Comparison of ENCODE assay signal across 25 mouse cellular contexts in genomic region chr4:138341393-138341792, GRCm38 (mm10). TPM values are rescaled to one million over a fixed set of nuclear protein-coding genes. Genes with fewer than 3 reads are reported as not detected.
DNase-seq lines count a peak whose midpoint lies in the region; ATAC-seq lines count a peak whose summit lies in the region.
"Had no signal": no experiment of that assay in that cellular context is flagged by ENCODE, and none has a peak within 500 bp of the region (broad histone marks: within the 10 kb centered on the region; RNA-seq: fewer than 3 reads in every experiment).

No protein-coding gene starts in this region.

- WGBS in hindbrain, embryonic 16.5 days: 62% methylated on average over 8 of the region's 8 CpGs
- 69% methylated on average over 8 of the region's 8 CpGs for WGBS in hindbrain, embryonic 11.5 days
- 67% methylated on average over 8 of the region's 8 CpGs for WGBS in midbrain, embryonic 11.5 days
- 72% methylated on average over 8 of the region's 8 CpGs for WGBS in midbrain, embryonic 16.5 days

- no peak for ATAC-seq in hindbrain, embryonic 16.5 days
- ATAC-seq in hindbrain, embryonic 11.5 days (ENCODE audit: low FRiP score): no peak
- no peak for ATAC-seq in midbrain, embryonic 11.5 days (ENCODE audit: low FRiP score)
- no peak for ATAC-seq in midbrain, embryonic 16.5 days
- ATAC-seq: forebrain, embryonic 14.5 days; forebrain, embryonic 16.5 days had no signal

- H3K4me2 ChIP-seq in hindbrain, embryonic 16.5 days (ENCODE audit: low read length): no peak overlapping the region
- no peak overlapping the region for H3K4me2 ChIP-seq in hindbrain, embryonic 11.5 days (replicated peaks; ENCODE audit: low read depth, low read length)
- no peak overlapping the region for H3K4me2 ChIP-seq in midbrain, embryonic 11.5 days
- no peak overlapping the region for H3K4me2 ChIP-seq in midbrain, embryonic 16.5 days (ENCODE audit: low read length)
- H3K4me2 ChIP-seq: embryonic facial prominence, embryonic 12.5 days; embryonic facial prominence, embryonic 15.5 days; forebrain, embryonic 12.5 days had no signal

- peak; percentile 23 to 30 for DNase-seq in cerebellum, postnatal 25 days
- DNase-seq in cerebellum, adult 11-12 months: no peak
- DNase-seq in heart, adult 11 months: peak; percentile 87
- DNase-seq in heart, adult 8-10 months (ENCODE audit: low spot score): no peak
- no peak for DNase-seq in hindbrain, embryonic 11.5 days (ENCODE audit: low spot score)
- DNase-seq in midbrain, embryonic 11.5 days (ENCODE audit: low spot score, missing footprints): peak; percentile 39
- DNase-seq: adrenal gland, adult 2 months; adrenal gland, postnatal 10 days; adrenal gland, postnatal 25 days; cerebellum, adult 8-10 months; cerebellum, adult 9-11 months; cerebellum, postnatal 36 days; embryo, embryonic 11 days had no signal

- H3K9ac ChIP-seq in hindbrain, embryonic 16.5 days (ENCODE audit: low read depth, low read length): peak overlapping the region; percentile 19; the same call in 1 of the 2 replicates
- no peak overlapping the region for H3K9ac ChIP-seq in hindbrain, embryonic 11.5 days (ENCODE audit: low read depth, low read length)
- no peak overlapping the region for H3K9ac ChIP-seq in midbrain, embryonic 11.5 days (ENCODE audit: low read length)
- no peak overlapping the region for H3K9ac ChIP-seq in midbrain, embryonic 16.5 days (ENCODE audit: low read depth, low read length)
- H3K9ac ChIP-seq: embryonic facial prominence, embryonic 12.5 days; embryonic facial prominence, embryonic 15.5 days; forebrain, embryonic 12.5 days had no signal

- no peak overlapping the region for H3K4me3 ChIP-seq in hindbrain, embryonic 16.5 days (ENCODE audit: low read length)
- no peak overlapping the region for H3K4me3 ChIP-seq in hindbrain, embryonic 11.5 days (ENCODE audit: low read depth, low read length)
- no peak overlapping the region for H3K4me3 ChIP-seq in midbrain, embryonic 11.5 days (ENCODE audit: low read depth, low read length)
- H3K4me3 ChIP-seq in midbrain, embryonic 16.5 days (ENCODE audit: low read depth, low read length): no peak overlapping the region
- H3K4me3 ChIP-seq: embryonic facial prominence, embryonic 12.5 days; embryonic facial prominence, embryonic 15.5 days; erythroblast, embryonic 14.5 days; forebrain, embryonic 10.5 days; forebrain, embryonic 12.5 days had no signal

- no peak overlapping the region for H3K27ac ChIP-seq in hindbrain, embryonic 16.5 days (ENCODE audit: low read depth, low read length)
- H3K27ac ChIP-seq in hindbrain, embryonic 11.5 days (ENCODE audit: low read depth, low read length): no peak overlapping the region
- no peak overlapping the region for H3K27ac ChIP-seq in midbrain, embryonic 11.5 days (ENCODE audit: low read depth, low read length)
- H3K27ac ChIP-seq in midbrain, embryonic 16.5 days (ENCODE audit: low read length): no peak overlapping the region
- H3K27ac ChIP-seq: embryonic facial prominence, embryonic 12.5 days; embryonic facial prominence, embryonic 15.5 days; forebrain, embryonic 10.5 days; forebrain, embryonic 12.5 days had no signal

- H3K36me3 ChIP-seq in hindbrain, embryonic 16.5 days (ENCODE audit: control insufficient read depth, insufficient read depth, low read length): no peaks in the 10 kb centered on the region
- H3K36me3 ChIP-seq in hindbrain, embryonic 11.5 days (ENCODE audit: control insufficient read depth, insufficient read depth, low read length): no peaks in the 10 kb centered on the region
- H3K36me3 ChIP-seq in midbrain, embryonic 11.5 days (ENCODE audit: control insufficient read depth, insufficient read depth, low read length): no peaks in the 10 kb centered on the region
- no peaks in the 10 kb centered on the region for H3K36me3 ChIP-seq in midbrain, embryonic 16.5 days (ENCODE audit: control insufficient read depth, insufficient read depth, low read length)
- H3K36me3 ChIP-seq: embryonic facial prominence, embryonic 12.5 days; embryonic facial prominence, embryonic 15.5 days; forebrain, embryonic 10.5 days; forebrain, embryonic 12.5 days had no signal

- H3K27me3 ChIP-seq in hindbrain, embryonic 16.5 days (replicated peaks; ENCODE audit: control insufficient read depth, insufficient read depth, low read length): no peaks in the 10 kb centered on the region
- H3K27me3 ChIP-seq in hindbrain, embryonic 11.5 days (ENCODE audit: control insufficient read depth, insufficient read depth, low read length): no peaks in the 10 kb centered on the region
- H3K27me3 ChIP-seq in midbrain, embryonic 11.5 days (ENCODE audit: control insufficient read depth, insufficient read depth, low read length): no peaks in the 10 kb centered on the region
- H3K27me3 ChIP-seq in midbrain, embryonic 16.5 days (ENCODE audit: control insufficient read depth, insufficient read depth, low read depth, low read length): no peaks in the 10 kb centered on the region
- H3K27me3 ChIP-seq: embryonic facial prominence, embryonic 12.5 days; embryonic facial prominence, embryonic 15.5 days had no signal

- H3K4me1 ChIP-seq in hindbrain, embryonic 16.5 days (ENCODE audit: control insufficient read depth, insufficient read depth, low read depth, low read length): no peaks in the 10 kb centered on the region
- H3K4me1 ChIP-seq in hindbrain, embryonic 11.5 days (replicated peaks; ENCODE audit: control insufficient read depth, insufficient read depth, low read length): no peaks in the 10 kb centered on the region
- H3K4me1 ChIP-seq in midbrain, embryonic 11.5 days (ENCODE audit: control insufficient read depth, insufficient read depth, low read length): no peaks in the 10 kb centered on the region
- no peaks in the 10 kb centered on the region for H3K4me1 ChIP-seq in midbrain, embryonic 16.5 days (ENCODE audit: control insufficient read depth, insufficient read depth, low read length)
- H3K4me1 ChIP-seq: embryonic facial prominence, embryonic 12.5 days; forebrain, embryonic 10.5 days had no signal

- no peaks in the 10 kb centered on the region for H3K9me3 ChIP-seq in hindbrain, embryonic 16.5 days (ENCODE audit: control insufficient read depth, low read length)
- no peaks in the 10 kb centered on the region for H3K9me3 ChIP-seq in hindbrain, embryonic 11.5 days (ENCODE audit: control insufficient read depth, low read length)
- H3K9me3 ChIP-seq in midbrain, embryonic 11.5 days (ENCODE audit: control insufficient read depth, low read length): no peaks in the 10 kb centered on the region
- H3K9me3 ChIP-seq in midbrain, embryonic 16.5 days (replicated peaks; ENCODE audit: control insufficient read depth, low read length, poor library complexity, severe bottlenecking): no peaks in the 10 kb centered on the region
- H3K9me3 ChIP-seq: embryonic facial prominence, embryonic 12.5 days; embryonic facial prominence, embryonic 15.5 days; forebrain, embryonic 10.5 days; forebrain, embryonic 12.5 days had no signal

RNA-seq across cellular contexts. Expression of gene Pink1, which starts 15.3 kb away (rescaled TPM):
- 100 to 1,000 TPM; 791 to 970 (median 864) TPM for total RNA-seq in heart, adult 8-10 months (2022)
- 100 and 108 TPM in 2 replicates for polyA plus RNA-seq in hindbrain, embryonic 16.5 days (2015; fragmentation: Nextera tagmentation; extraction: Ambion mirVana)
- 19.9 and 24.5 TPM in 2 replicates for polyA plus RNA-seq in hindbrain, embryonic 11.5 days (2014; fragmentation: Nextera tagmentation; extraction: Ambion mirVana)
- polyA plus RNA-seq in midbrain, embryonic 11.5 days (2014; fragmentation: Nextera tagmentation; extraction: Ambion mirVana): 21.6 and 22.4 TPM in 2 replicates
- 95.4 and 103 TPM in 2 replicates for polyA plus RNA-seq in midbrain, embryonic 16.5 days (2015; fragmentation: Nextera tagmentation; extraction: Ambion mirVana)

RNA-seq across cellular contexts. Expression of gene Cda, which starts 26.4 kb away (rescaled TPM):
- 1 to 10 TPM; 2.1 to 3.2 (median 2.8) TPM for total RNA-seq in heart, adult 8-10 months (2022)
- polyA plus RNA-seq in hindbrain, embryonic 16.5 days (2015; fragmentation: Nextera tagmentation; extraction: Ambion mirVana): 7.9 and 8.1 TPM in 2 replicates
- polyA plus RNA-seq in hindbrain, embryonic 11.5 days (2014; fragmentation: Nextera tagmentation; extraction: Ambion mirVana): 3.0 and 3.9 TPM in 2 replicates
- polyA plus RNA-seq in midbrain, embryonic 11.5 days (2014; fragmentation: Nextera tagmentation; extraction: Ambion mirVana): 1.7 and 2.0 TPM in 2 replicates
- polyA plus RNA-seq in midbrain, embryonic 16.5 days (2015; fragmentation: Nextera tagmentation; extraction: Ambion mirVana): 4.4 and 4.8 TPM in 2 replicates
- total RNA-seq: common myeloid progenitor, adult 5-6 weeks had no signal

RNA-seq across cellular contexts. Expression of gene Ddost, which starts 36.9 kb away (rescaled TPM):
- total RNA-seq in heart, adult 8-10 months (2022): 10 to 100 TPM; 63.3 to 65.5 (median 64.3) TPM
- polyA plus RNA-seq in hindbrain, embryonic 16.5 days (2015; fragmentation: Nextera tagmentation; extraction: Ambion mirVana): 232 and 238 TPM in 2 replicates
- polyA plus RNA-seq in hindbrain, embryonic 11.5 days (2014; fragmentation: Nextera tagmentation; extraction: Ambion mirVana): 214 and 227 TPM in 2 replicates
- 209 and 219 TPM in 2 replicates for polyA plus RNA-seq in midbrain, embryonic 11.5 days (2014; fragmentation: Nextera tagmentation; extraction: Ambion mirVana)
- polyA plus RNA-seq in midbrain, embryonic 16.5 days (2015; fragmentation: Nextera tagmentation; extraction: Ambion mirVana): 201 and 208 TPM in 2 replicates

RNA-seq across cellular contexts. Expression of gene Fam43b, which starts 54.9 kb away (rescaled TPM):
- total RNA-seq in heart, adult 8-10 months (2022): not detected
- 16.6 and 17.3 TPM in 2 replicates for polyA plus RNA-seq in hindbrain, embryonic 16.5 days (2015; fragmentation: Nextera tagmentation; extraction: Ambion mirVana)
- 0.11 TPM in 1 of 2 replicates, not detected in the other for polyA plus RNA-seq in hindbrain, embryonic 11.5 days (2014; fragmentation: Nextera tagmentation; extraction: Ambion mirVana)
- polyA plus RNA-seq in midbrain, embryonic 11.5 days (2014; fragmentation: Nextera tagmentation; extraction: Ambion mirVana): 0.14 TPM in 1 of 2 replicates, not detected in the other
- 11.5 and 15.9 TPM in 2 replicates for polyA plus RNA-seq in midbrain, embryonic 16.5 days (2015; fragmentation: Nextera tagmentation; extraction: Ambion mirVana)
- total RNA-seq: common myeloid progenitor, adult 5-6 weeks; MEL had no signal
- polyA plus RNA-seq: C2C12; erythroblast, embryonic 14.5 days; forebrain, embryonic 10.5 days had no signal

Comparison
In these comparisons a context has a peak if more than half of its experiments do, and no peak if none do; other contexts are left out.
1. DNase-seq: peak in cerebellum, postnatal 25 days (2 of 2), heart, adult 11 months (single experiment) and midbrain, embryonic 11.5 days (single experiment); none in cerebellum, adult 11-12 months (single experiment), heart, adult 8-10 months (single experiment) and hindbrain, embryonic 11.5 days (single experiment).